Mouse (Mus musculus) left cerebral cortex, adult 2 months (tissue): ENCODE results near the gene Rere. TPM values are rescaled to one million over a fixed set of nuclear protein-coding genes. Genes with fewer than 3 reads are reported as not detected.

Source experiments
- DNase-seq, 2 experiments: peaks; one replicate each; pipeline ENCODE4 v3.0.0; 2021 to 2022; ENCODE audit warnings: low spot score in 2 of 2, mixed read lengths in 1 of 2; ENCODE audit errors: extremely low spot score in 1 of 2
- H3K27ac ChIP-seq: fragments of 200-600 bp; 2 replicates; pipeline ENCODE4 v1.8.1; 2022
- H3K4me3 ChIP-seq: fragments of 200-600 bp; 2 replicates; pipeline ENCODE4 v1.8.1; 2022
- CTCF ChIP-seq: fragments of 200-600 bp; IDR thresholded peaks from 2 replicates; pipeline ENCODE4 v1.8.1; 2022; ENCODE audit warnings: antibody characterized with exemption, mild to moderate bottlenecking, moderate library complexity
- intact Hi-C: fragments of 180-260 bp; cut with DNase I; formaldehyde crosslinking; loops from one replicate; pipeline ENCODE4 v1.15.1; 2025
- total RNA-seq, 2 experiments: library from RNA; stranded (reverse); gene quantifications; 2 replicates each; pipeline ENCODE4 v1.2.3; 2021

Rere gene
- total RNA-seq, 2 experiments from 2014 or later, result 113 to 125 TPM

- no peak for DNase-seq
- Histone ChIP-seq H3K27ac (no peak overlapping the region), H3K4me3 (no peak overlapping the region)
- TF ChIP-seq CTCF, result no peak
- intact Hi-C loops, result no loop called here
These were observed 145.5 kb downstream of the Rere start for GRCm38 (mm10) chr4:150426880-150427476.

- Histone ChIP-seq H3K27ac (no peak overlapping the region), H3K4me3 (no peak overlapping the region)
- no peak for DNase-seq
- no peak for TF ChIP-seq CTCF
- intact Hi-C loops, result no loop called here
These were observed 147.3 kb downstream of the Rere start for GRCm38 (mm10) chr4:150428762-150429161.

- TF ChIP-seq CTCF, result no peak
- Histone ChIP-seq H3K4me3 (no peak overlapping the region), H3K27ac (no peak overlapping the region)
- intact Hi-C loops, result no loop called here
- DNase-seq, result no peak
These were observed 152.6 kb downstream of the Rere start for GRCm38 (mm10) chr4:150433827-150434574.

- TF ChIP-seq CTCF, result no peak
- intact Hi-C loops, result no loop called here
- DNase-seq, result no peak
- Histone ChIP-seq H3K4me3 (no peak overlapping the region), H3K27ac (no peak overlapping the region)
These were observed 154.1 kb downstream of the Rere start for GRCm38 (mm10) chr4:150435590-150435989.

- intact Hi-C loops, result no loop called here
- no peak for TF ChIP-seq CTCF
- H3K27ac ChIP-seq, result no peak overlapping the region
- DNase-seq, result no peak
- no peak overlapping the region for H3K4me3 ChIP-seq
These were observed 157.2 kb downstream of the Rere start for GRCm38 (mm10) chr4:150438621-150439020.

GRCm38 (mm10) chr4:150441931-150442330 lies 160.5 kb downstream of the Rere start:
- no peak for DNase-seq
- intact Hi-C loops, result no loop called here
- H3K27ac ChIP-seq, result no peak overlapping the region
- no peak for TF ChIP-seq CTCF
- H3K4me3 ChIP-seq, result no peak overlapping the region

GRCm38 (mm10) chr4:150444068-150444467 lies 162.6 kb downstream of the Rere start:
- no peak for TF ChIP-seq CTCF
- Histone ChIP-seq H3K4me3 (no peak overlapping the region), H3K27ac (no peak overlapping the region)
- intact Hi-C loops, result no loop called here
- DNase-seq, result no peak

GRCm38 (mm10) chr4:150446617-150447016 lies 165.2 kb downstream of the Rere start:
- no peak for DNase-seq
- H3K27ac ChIP-seq, result no peak overlapping the region
- intact Hi-C loops, result loop anchor here (2.0 kb wide), 1 partner anchor 50 kb away; no protein-coding TSS in a partner anchor
- no peak for TF ChIP-seq CTCF
- H3K4me3 ChIP-seq, result no peak overlapping the region

GRCm38 (mm10) chr4:150447517-150447916 lies 166.1 kb downstream of the Rere start:
- intact Hi-C loops, result loop anchor here (2.0 kb wide), 1 partner anchor 51 kb away; no protein-coding TSS in a partner anchor
- DNase-seq, result no peak
- Histone ChIP-seq H3K4me3 (no peak overlapping the region), H3K27ac (no peak overlapping the region)
- TF ChIP-seq CTCF, result no peak

- TF ChIP-seq CTCF, result no peak
- no peak overlapping the region for H3K4me3 ChIP-seq
- H3K27ac ChIP-seq, result no peak overlapping the region
- intact Hi-C loops, result no loop called here
- no peak for DNase-seq
These were observed 167.0 kb downstream of the Rere start for GRCm38 (mm10) chr4:150448433-150448832.

GRCm38 (mm10) chr4:150450081-150450691 lies 168.7 kb downstream of the Rere start:
- TF ChIP-seq CTCF, result no peak
- Histone ChIP-seq H3K27ac (no peak overlapping the region), H3K4me3 (no peak overlapping the region)
- intact Hi-C loops, result no loop called here
- DNase-seq, result no peak

GRCm38 (mm10) chr4:150452155-150452847 lies 170.9 kb downstream of the Rere start:
- DNase-seq, result no peak
- no peak overlapping the region for H3K27ac ChIP-seq
- intact Hi-C loops, result no loop called here
- no peak for TF ChIP-seq CTCF
- no peak overlapping the region for H3K4me3 ChIP-seq
